Mouse (Mus musculus) thymus, adult 2 months (tissue): ENCODE measurements around the gene Rfx1.

Source experiments
- CTCF ChIP-seq: fragments of 200-500 bp; IDR thresholded peaks from 2 replicates; pipeline ENCODE4 v1.5.1; 2012; ENCODE audit warnings: mild to moderate bottlenecking, control low read depth, low read length, moderate library complexity, borderline replicate concordance; ENCODE audit not compliant: control insufficient read depth, poor library complexity, insufficient read depth; ENCODE audit errors: extremely low read depth
- POLR2A ChIP-seq: fragments of 200-500 bp; IDR thresholded peaks from 2 replicates; pipeline ENCODE4 v1.6.1; 2012; ENCODE audit warnings: mild to moderate bottlenecking, low read length, control low read depth, moderate library complexity; ENCODE audit not compliant: control insufficient read depth, poor library complexity, insufficient read depth; ENCODE audit errors: extremely low read depth

DNA sequence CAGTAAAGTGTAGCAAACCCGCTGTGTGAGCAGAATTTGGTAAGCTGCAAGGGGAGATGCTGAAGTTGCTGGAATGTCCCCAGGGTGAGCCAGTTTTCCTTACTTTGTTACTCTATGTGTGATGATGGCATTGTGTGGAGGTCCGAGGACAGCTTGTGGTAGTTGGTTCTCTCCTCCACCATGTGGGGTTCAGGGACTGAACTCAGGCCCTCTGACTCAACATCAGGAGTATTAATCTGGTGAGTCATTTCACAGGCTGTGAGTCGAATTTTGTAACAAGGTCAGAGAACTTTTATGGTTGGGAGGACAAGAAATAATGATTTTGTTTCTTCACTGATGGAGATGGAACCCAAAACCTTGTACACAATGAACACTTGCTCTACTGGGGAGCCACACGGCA is 33.9 kb upstream of the Rfx1 start:
- TF ChIP-seq CTCF: no peak
- TF ChIP-seq POLR2A: no peak
